Mouse (Mus musculus): ENCODE measurements around the gene Fgf10.

Fgf10 gene

DNA sequence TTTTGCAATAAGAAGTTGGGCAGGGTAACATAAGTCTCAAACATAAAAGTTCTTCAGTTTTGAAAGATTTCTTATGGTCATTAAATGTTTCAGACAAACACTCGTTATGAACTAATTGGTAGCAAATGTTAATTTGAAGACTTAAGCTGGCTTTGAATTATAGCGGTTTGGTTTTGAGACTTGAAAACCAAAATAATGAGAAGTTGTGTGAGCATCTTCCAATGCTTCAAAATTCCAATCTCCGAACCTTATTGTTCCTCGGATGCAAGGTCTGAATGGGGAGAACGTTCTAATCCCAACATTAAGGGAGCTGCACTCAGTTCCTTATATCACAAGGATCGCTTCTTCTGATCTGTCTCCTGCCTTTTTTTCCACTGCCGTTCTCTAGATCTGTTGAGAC lies at the start of gene Fgf10:
Gene Fgf10 (plus strand): TSS at position 301 of the 400 bp plus-strand sequence.
- DNase-seq (ENCODE audit: low spot score) = no peak

DNA sequence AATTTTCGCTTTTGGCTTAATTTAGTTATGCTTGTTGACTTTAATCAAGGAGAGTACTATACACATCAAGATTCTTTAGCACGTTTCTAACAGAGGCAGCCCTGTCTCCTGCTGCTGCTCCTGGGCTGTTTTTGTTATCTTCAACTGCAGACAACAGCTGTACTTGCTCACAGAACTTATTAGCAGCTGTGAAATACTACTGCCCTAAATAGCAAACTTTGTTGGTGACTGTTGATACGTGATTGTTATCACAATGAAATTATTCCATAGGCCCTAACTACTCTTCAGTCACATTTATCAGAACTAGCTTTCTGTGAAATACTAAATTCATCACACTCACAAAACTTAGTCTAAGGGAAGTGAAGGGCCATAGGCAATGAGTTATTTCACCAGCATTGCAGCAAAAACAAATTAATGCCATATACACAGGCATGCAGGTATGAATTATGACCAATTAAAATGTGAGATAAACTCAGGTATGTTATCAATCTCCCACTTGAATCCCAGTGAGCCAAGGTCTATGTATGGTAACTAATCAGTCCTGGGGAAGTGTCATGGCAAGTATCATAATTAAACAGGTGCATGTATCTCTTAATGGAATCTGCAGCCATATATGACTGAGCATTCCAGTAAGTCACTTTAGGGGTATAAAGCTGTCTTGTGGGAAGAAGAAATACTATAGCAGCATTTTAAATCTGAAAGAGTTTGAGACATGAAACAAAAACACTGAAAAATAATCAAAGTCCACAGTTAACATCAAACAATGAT lies 39.7 kb upstream of the Fgf10 start:
- no peak for DNase-seq (ENCODE audit: low spot score)

DNA sequence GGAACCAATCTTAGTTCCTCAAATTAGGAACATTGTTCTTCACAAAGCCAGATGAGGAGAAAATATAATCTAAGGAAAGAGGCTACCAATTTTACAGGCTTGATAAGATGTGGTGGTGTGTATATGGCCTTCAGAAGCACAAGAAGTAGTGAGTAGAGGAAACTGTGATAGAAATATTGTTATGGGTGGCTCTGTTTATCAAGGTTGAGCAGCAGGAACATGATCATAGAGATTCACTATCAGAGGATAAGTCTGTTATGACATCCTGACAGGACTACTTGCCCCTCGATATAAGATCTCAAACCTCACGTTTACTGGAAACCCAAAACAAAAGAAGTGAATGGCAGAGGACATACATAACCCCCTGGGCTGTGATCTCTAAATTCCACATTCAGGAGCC lies 38.1 kb upstream of the Fgf10 start:
- DNase-seq (ENCODE audit: low spot score) = no peak

DNA sequence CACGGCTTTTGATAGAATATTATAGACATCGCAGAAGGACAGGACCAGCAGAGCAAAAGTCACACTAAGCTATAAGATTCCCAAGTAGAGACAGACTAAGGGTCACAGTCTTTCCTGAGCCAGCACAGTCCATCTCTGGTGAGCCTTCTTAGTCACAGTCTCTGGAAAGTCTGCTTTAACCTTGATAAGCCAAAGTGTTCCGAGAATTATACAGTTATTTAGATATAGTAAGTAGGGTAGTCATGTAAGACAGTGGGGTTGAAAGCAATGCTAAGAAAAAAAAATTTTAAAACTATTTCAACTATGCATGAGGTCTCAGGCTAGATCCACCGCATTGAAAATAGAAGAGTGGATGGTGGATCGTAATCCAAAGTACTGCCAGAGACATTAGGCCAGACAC lies 33.5 kb upstream of the Fgf10 start:
- no peak for DNase-seq (ENCODE audit: low spot score)

DNA sequence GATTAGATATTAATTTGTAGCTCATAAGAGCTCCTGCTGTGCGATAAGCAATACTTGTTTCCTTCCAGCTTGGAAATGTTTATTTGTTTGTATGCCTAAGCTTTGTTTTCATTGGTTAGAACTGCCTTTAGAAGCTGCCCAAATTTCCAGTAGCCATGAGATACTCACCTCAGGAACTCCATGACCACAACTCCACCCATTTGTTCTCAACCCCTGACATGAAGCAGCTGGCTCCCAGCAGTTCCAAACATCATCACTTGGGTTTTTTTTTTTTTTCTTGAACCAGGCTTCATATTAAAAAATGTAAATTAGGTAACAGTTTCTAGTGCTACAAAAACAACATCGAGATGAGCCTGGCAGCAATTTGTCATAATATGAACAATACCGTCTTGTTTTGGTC lies 27.0 kb upstream of the Fgf10 start:
- no peak for DNase-seq (ENCODE audit: low spot score)

DNA sequence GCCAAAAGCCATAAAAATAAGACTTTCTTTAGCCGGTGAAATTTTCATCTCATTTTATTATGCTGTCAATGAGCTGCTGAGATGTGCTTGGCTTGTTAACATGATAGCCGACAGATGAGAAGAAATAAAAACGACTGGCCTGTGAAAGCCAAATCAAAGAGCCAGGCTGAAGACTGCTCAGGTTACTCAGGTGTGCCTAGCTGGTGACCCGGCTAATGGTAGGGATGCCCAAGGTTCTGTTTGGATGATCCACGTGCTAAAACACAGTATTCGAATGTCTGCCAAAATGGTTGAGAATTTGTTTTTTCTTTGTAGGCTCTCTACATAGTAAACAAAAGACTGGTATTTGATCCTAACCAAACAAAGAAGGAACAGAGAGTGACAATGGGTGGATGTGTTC lies 26.5 kb upstream of the Fgf10 start:
- no peak for DNase-seq (ENCODE audit: low spot score)

DNA sequence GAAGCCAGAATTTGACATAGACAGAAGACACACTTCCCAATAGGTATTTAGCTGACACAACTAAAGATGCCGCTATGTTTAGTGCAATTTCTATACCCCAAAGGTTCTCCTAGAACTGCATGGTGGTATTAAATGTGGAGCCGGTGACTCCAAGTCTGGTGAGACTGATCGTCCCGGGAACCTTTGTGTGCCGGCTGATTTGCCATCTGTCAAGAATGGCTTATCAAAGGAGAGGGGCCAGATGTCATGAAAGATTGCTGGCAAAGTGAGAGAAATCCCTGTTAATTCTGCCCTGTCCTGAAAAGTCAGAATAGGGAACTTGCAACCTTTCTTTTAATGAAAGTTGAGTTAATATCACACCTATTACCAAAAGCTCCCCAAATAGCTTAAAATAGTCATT lies 12.6 kb upstream of the Fgf10 start:
- no peak for DNase-seq (ENCODE audit: low spot score)

DNA sequence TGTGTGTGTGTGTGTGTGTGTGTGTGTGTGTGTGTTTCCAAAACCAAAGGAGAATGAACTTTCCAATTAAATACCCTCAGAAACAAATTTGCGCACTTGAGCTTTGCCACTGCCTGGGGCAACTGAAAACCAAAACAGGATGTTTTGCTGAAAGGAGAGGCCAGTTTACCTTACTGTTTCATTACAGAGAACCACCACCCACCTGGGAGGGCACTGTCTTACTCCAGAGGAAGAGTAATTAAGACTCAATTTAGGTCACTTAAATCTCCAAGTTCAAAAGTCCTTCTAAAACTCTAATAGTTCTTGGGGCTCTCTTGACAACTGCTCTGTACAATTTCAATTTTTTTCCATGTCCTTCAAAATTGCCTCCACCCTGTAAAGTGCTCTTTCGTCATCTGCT lies 11.6 kb upstream of the Fgf10 start:
- DNase-seq (ENCODE audit: low spot score) = no peak

DNA sequence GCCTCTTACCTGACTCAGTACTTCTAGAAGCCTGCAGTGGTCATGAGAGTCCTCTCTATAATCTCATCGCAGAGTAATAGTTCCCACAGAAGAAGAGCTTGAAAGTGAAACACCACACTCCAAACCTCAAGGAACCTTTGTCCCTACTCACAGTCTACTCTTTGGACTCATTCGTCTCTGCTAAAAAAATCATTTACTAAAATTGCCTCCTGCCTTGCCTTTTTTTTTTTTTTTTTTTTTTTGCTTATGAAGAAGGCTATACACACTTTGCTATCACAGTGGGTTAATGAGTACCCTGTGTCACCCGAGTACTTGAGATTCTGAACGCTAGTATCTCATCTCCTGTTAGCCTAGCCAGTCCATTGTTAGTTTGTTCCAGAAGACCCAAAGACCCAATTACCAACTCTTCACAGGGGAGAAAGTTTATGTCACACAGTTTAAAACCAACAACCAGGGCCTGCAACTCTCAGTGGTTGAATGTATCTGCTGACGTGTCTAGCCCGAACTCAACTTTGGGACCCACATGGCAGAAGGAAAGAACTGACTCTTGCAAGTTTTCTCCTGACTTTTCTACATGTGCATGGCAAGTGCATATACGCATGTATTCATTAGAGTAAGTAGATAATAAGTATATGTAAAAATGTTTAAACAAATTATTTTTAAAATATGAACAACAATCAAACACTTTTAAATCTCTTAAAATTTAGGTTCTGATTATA lies 10.8 kb upstream of the Fgf10 start:
- no peak for DNase-seq (ENCODE audit: low spot score)

DNA sequence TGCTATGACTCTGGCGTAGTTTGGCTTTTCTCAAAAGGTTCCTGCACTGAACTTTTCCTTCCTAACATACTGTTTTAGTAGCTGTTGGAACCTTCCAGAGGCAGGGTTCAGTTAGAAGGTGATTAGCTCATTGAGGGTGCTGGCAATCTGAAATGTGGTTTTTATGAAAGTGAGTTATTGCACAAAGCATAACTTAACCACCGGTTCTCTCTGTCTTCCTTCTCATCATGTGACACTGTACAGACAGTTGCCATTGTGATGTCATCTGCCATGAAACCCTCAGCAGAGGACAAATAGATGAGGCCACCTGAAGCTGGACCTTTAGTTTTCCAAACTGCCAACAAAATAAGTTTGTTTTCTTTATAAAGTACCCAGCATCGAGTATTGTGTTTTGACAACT lies 7.9 kb upstream of the Fgf10 start:
- DNase-seq (ENCODE audit: low spot score) = no peak

DNA sequence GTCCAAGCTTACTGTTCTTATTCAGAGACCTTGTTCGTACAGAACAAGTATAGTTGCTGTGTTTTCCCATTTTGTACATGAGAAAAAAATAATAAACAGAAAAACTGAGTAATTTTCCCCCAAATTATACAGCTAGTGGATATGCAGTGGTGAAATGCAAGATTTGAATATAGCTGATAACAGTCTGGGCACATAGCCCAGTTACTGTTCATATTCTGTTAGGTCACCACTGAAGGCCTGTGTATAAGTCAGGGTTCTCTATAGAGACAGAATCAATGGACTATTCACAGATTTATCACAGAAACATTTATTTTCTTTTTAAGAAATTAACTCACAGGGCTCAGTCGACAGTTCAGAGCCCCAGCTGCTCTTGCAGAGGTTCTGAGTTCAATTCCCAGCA lies 4.7 kb upstream of the Fgf10 start:
- no peak for DNase-seq (ENCODE audit: low spot score)

DNA sequence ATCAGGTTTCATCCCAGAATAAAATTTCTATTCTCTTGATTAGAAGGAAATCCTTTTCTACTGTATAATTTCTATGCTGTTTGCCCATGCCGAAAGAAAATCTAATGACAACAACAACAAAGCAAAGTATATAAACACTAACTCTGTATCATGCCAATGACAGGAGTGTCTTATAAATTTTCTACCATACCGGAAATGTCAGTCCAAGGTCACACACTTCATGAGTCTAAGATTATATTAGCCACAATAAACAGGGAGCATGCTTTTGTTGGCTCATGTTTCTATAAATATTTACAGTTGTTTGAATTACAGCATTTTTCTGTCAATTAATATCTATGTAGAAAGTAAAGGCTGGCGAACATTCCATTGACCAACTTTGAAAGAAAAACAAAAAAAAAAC lies 9.6 kb downstream of the Fgf10 start:
- no peak for DNase-seq (ENCODE audit: low spot score)

DNA sequence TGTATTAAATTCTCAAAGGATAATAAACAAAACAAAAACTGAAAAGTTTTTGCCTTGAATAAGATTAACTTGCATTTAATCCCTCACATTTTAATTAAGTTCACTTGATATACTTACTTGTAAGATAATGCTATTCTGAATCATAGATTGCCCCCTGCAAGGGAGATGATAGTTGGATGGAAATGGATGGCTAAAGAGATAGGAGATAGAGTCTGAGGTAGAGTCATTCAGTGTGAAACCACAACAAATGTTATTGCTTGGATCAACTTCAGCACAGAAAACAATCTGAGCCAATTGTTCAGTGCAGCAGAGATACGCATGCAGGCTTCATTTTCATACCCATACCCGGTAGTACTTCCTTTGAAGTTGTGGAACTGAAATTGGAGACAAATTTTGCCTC lies 23.5 kb downstream of the Fgf10 start:
- DNase-seq (ENCODE audit: low spot score) = no peak

DNA sequence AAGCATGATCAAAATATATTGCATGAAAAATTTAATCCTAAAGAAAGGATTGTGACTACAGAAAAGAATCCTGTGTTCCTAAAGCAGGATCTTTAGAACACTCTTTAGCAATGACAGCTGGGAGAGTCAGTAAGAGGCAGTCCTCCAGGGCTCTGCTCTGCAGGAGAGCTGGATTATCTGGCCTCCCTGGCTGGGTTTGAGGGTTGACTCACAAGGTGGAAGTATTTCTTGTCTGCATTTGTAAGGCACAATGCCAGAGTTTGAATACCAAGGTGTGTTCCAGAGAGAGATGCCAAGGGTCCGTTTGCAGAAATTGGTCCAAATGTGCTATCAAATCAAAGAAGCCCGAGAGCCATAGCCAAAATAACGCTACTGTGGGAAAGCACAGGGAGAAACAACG lies 25.5 kb downstream of the Fgf10 start:
- no peak for DNase-seq (ENCODE audit: low spot score)

DNA sequence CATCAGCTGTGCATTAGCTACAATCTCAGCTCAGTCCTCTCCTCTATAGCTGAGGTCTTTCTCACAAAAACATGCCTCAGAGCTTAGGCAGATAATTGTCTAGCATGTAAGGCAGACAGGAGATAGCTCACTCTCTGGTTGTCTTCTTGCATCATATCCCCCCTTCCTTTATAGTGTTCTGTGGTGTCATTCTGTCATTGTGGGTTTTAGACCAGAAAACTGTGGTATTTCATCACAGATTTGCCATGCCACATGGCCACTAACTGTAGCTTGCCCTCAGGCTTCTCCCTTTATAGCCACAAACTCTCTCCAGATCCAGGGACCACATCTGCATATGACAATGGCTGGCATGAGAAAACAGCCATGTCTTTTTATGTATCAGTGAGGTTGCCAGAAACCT lies 34.1 kb downstream of the Fgf10 start:
- DNase-seq (ENCODE audit: low spot score) = no peak

DNA sequence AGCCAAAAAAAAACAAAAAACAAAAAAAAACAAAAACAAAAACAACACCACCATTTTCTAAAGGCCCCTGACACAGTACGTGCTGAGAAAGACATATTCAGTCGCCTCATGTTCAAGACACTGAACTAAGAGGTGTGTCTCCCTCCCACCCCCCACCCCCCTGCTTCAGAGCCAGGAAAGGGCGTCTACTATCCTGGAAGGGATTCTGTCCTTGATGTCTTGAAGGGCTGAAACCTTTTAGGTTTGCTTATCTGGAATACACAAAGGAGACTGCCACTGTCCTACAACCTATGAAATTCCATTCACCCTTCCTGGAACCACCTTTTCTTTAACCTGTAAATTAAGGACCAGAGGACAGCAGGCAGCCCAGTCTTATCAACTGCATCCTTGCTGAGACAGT lies 36.1 kb downstream of the Fgf10 start:
- DNase-seq (ENCODE audit: low spot score) = no peak

DNA sequence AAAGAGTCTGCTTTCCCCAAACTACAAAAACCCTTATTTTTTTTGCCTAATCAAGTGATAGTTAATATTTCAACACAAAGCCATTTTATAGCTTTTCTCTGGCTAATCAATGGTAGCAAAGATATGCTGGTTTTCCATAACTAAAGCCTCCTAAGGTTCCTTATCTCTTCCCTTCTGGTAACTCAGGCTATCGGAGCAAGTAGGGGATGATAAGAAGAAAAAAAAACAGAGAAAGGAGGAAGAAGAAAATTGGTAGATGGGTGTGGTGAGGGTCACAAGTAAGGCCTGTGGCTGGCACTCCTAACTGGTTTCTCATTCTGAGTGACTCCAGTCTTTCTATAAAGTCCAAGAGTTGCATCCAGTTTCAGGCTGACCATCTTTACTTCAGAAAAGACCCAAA lies 40.3 kb downstream of the Fgf10 start:
- DNase-seq (ENCODE audit: low spot score) = no peak

DNA sequence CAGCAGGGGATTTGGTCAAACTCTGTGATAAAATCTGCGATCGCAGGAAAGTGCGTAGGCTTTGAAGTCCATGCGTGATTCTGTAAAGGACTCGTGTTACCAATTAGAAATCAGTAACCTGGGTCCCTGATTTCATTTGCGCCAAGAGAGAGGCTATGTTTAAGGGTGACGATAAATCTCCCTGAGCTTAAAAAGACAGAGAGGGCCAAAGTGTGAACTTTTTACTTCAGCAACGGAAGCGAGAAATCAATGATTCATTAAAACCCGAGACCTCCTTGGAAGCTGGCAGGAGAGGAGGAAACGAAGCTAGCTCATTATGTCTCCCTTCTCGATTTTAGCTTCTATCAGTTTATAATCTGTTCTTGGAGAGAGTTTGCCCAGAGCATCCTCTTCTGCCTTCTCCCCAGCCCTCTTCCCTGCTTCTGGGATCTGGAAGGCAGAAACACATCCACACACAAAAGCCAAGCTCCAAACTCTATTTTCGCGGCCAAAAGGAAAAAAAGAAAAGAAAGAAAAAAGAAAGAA lies 44.1 kb downstream of the Fgf10 start:
- DNase-seq (ENCODE audit: low spot score) = no peak

DNA sequence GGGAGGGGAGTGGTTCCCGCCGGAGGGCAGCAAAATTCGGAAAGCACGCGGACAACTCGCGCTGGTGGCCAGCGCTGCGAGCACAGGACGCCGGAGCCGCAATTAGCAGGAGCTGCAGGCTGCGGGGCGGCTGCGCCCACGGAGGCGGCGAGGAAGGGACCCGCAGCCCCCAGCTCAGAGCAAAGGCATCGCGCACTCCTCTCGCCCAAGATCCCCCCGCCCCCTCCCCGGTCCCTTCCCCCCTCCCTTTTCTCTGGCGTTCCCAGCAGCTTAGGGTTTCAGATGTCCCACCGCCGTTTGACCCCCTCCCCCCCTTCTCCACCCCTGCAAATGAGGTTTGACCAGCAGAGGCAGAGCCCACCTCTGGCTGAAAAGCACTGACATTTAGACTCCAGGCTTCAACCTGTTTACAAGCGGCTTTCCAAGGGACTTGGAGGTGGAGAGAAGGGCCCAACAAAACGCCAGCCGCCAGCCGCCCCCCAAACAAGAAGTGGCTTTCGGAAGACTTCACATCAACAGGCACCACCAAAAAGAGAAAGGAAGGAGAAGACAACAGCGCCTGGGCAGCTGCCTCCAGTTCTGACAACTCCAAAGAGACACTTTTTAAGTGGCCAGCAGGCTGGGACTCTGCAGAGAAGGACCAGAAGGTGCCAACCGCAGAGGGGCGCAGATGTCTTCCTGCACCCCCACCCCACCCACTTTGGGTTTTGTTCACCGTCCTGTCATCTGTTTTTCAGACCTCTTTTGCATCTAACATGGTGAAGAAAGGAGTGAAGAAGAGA lies 44.9 kb downstream of the Fgf10 start:
- peak; percentile 55 for DNase-seq (ENCODE audit: low spot score)

DNA sequence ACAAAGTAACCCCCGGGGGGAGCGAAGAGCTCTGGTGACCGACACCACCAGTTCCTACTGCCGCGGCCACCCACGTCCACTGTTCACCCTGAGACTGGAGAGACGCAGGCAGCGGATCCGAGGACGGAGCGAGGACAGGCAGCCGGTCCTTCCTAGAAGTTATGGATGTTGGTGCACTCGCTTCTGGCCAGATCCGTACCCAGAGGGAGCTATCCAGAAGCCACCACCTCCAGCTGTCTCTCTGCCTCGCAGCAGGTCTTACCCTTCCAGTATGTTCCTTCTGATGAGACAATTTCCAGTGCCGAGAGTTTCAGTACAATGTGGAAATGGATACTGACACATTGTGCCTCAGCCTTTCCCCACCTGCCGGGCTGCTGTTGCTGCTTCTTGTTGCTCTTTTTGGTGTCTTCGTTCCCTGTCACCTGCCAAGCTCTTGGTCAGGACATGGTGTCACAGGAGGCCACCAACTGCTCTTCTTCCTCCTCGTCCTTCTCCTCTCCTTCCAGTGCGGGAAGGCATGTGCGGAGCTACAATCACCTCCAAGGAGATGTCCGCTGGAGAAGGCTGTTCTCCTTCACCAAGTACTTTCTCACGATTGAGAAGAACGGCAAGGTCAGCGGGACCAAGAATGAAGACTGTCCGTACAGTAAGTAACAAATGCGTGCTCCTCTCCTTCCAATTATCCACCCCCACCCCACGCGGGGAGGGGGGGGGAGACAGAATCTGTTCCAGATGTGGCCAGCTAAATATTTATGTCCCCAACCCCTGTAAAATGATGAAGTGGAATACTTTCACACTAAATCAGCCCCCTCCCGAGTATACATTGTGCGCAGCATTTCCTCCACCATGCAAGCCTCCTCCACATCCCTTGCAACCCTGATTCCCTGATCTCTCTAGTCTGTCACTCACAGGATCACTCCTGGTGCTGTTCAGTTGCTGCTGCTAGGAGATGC lies 45.8 kb downstream of the Fgf10 start:
- no peak for DNase-seq (ENCODE audit: low spot score)

DNA sequence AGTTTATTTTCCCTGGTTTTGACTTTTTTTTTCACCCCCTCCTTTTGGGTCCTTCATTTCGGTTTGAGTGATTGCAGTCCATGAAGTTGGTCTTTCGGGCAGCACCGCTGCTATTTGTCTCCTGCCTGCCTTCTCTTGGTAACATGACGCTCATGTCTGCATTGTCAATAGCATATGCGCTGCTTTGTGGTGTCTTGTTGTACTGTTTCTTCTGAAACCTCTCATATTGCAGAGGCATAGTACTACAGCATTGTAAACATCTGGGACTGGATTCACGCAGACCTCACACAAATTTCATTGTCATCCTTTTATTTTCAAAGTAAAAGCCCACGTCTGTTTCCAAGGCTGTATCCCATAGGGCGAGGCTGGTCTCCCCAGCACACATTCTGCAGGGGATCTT lies 46.7 kb downstream of the Fgf10 start:
- DNase-seq (ENCODE audit: low spot score) = no peak

DNA sequence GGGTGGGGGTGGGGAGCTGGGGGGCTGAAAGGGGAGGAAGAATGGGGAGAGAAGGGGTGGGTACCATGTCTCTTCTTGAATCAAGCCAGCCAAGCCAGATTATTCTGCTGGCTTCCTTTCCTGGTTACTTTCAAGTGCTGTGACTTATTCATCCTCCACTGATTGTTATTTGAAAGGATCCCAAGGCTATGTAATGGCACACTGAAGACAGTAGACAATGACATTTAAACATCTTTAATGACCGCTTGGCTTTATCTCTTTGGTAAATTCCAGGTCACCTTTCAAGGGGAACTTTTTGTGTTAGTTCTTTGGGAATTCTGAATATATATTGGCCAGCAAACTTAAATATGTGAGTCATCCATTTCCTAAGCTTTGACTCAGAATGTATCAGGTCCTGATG lies 47.1 kb downstream of the Fgf10 start:
- no peak for DNase-seq (ENCODE audit: low spot score)

Measured in MN1 (cell line).